Mouse (Mus musculus): ENCODE data around the gene Gpr87.

- TF ChIP-seq CTCF (IDR thresholded peaks at IDR 0.05; ENCODE audit: extremely low read depth, insufficient read depth, insufficient read length, insufficient replicate concordance) (no peak), POLR2A (IDR thresholded peaks at IDR 0.05; ENCODE audit: low read depth, low read length) (no peak)
Observed at GRCm38 (mm10) chr3:59208650-59209548, 14.0 kb upstream of the Gpr87 start.
